Mouse (Mus musculus) intestine, embryonic 16.5 days (tissue): ENCODE results near the gene Nbea. TPM values are rescaled to one million over a fixed set of nuclear protein-coding genes. Genes with fewer than 3 reads are reported as not detected.
"Not testable (repeated sequence)": the region's sequence is repeated elsewhere in the genome, so short reads cannot be mapped to it uniquely, and the experiment has no call there.

Experiments used
- ATAC-seq: fragments of 200-750 bp; cut with Nextera tagmentation; 2 replicates; pipeline ENCODE4 v1.8.0; 2017; ENCODE audit warnings: moderate TSS enrichment, moderate library complexity
- H3K27ac ChIP-seq: fragments of 300-500 bp; sonication (generic); 2 replicates; pipeline ENCODE4 v1.5.1; 2014; ENCODE audit warnings: mild to moderate bottlenecking, low read length
- H3K27me3 ChIP-seq: fragments of 300-500 bp; sonication (generic); replicated peaks from 2 replicates; pipeline ENCODE4 v1.6.1; 2014; ENCODE audit warnings: low read length, control low read depth, mixed read lengths; ENCODE audit not compliant: control insufficient read depth, insufficient read depth
- H3K36me3 ChIP-seq: fragments of 300-500 bp; sonication (generic); 2 replicates; pipeline ENCODE4 v1.6.1; 2014; ENCODE audit warnings: low read length, control low read depth; ENCODE audit not compliant: control insufficient read depth, insufficient read depth
- H3K4me1 ChIP-seq: fragments of 300-500 bp; sonication (generic); 2 replicates; pipeline ENCODE4 v1.6.1; 2014; ENCODE audit warnings: low read length, control low read depth, mixed read lengths; ENCODE audit not compliant: control insufficient read depth, insufficient read depth
- H3K4me2 ChIP-seq: fragments of 300-500 bp; sonication (generic); 2 replicates; pipeline ENCODE4 v1.6.1; 2014; ENCODE audit warnings: low read depth, low read length, control low read depth
- H3K4me3 ChIP-seq: fragments of 300-500 bp; sonication (generic); 2 replicates; pipeline ENCODE4 v1.5.1; 2014; ENCODE audit warnings: mild to moderate bottlenecking, low read length
- H3K9ac ChIP-seq: fragments of 300-500 bp; sonication (generic); 2 replicates; pipeline ENCODE4 v1.6.1; 2014; ENCODE audit warnings: low read depth, low read length
- H3K9me3 ChIP-seq: fragments of 300-500 bp; sonication (generic); 2 replicates; pipeline ENCODE4 v1.6.1; 2016; ENCODE audit warnings: low read length, control low read depth; ENCODE audit not compliant: control insufficient read depth
- WGBS: fragments of 180-500 bp; shearing (Covaris S2); extraction: QIAGEN DNeasy Blood & Tissue Kit; methylation state at CpG from one replicate; pipeline ENCODE4 v1.1.7; 2014; 5-methylcytosine and 5-hydroxymethylcytosine counted together
- polyA plus RNA-seq: library from polyadenylated mRNA; unstranded; fragments of >200 nt; fragmentation: Nextera tagmentation; extraction: Ambion mirVana; gene quantifications from 2 replicates; pipeline ENCODE4 v1.2.1, GENCODE M21; 2015

The Nbea gene
- polyA plus RNA-seq, 1 experiment from 2014 or later = 5.6 TPM

- ATAC-seq = peak; percentile 11; the same call in 1 of the 2 replicates
- Histone ChIP-seq H3K4me2 (no peak overlapping the region), H3K27me3 (no peaks in the 10 kb centered on the region), H3K36me3 (no peaks in the 10 kb centered on the region), H3K4me1 (no peaks in the 10 kb centered on the region), H3K9ac (no peak overlapping the region), H3K9me3 (no peaks in the 10 kb centered on the region), H3K27ac (no peak overlapping the region), H3K4me3 (no peak overlapping the region)
- 72% methylated on average over 4 of the region's 4 CpGs for WGBS
These were observed 531.6 kb downstream of the Nbea start for GRCm38 (mm10) chr3:55651877-55652276.

GRCm38 (mm10) chr3:55649541-55649940, 534.0 kb downstream of the Nbea start:
- H3K36me3 ChIP-seq = no peaks in the 10 kb centered on the region
- no peak overlapping the region for H3K4me2 ChIP-seq
- no peak for ATAC-seq
- WGBS = 68% methylated on average over 5 of the region's 5 CpGs
- H3K27ac ChIP-seq = no peak overlapping the region
- H3K27me3 ChIP-seq = no peaks in the 10 kb centered on the region
- no peak overlapping the region for H3K9ac ChIP-seq
- H3K4me1 ChIP-seq = no peaks in the 10 kb centered on the region
- H3K4me3 ChIP-seq = no peak overlapping the region
- H3K9me3 ChIP-seq = no peaks in the 10 kb centered on the region

GRCm38 (mm10) chr3:55648299-55648698, 535.2 kb downstream of the Nbea start:
- no peaks in the 10 kb centered on the region for H3K27me3 ChIP-seq
- WGBS = 84% methylated on average over 4 of the region's 4 CpGs
- no peak for ATAC-seq

GRCm38 (mm10) chr3:55647176-55647575, 536.3 kb downstream of the Nbea start:
- WGBS = 60% methylated on average over 6 of the region's 6 CpGs
- Histone ChIP-seq H3K36me3 (no peaks in the 10 kb centered on the region), H3K9ac (no peak overlapping the region), H3K4me3 (no peak overlapping the region), H3K4me1 (no peaks in the 10 kb centered on the region), H3K4me2 (no peak overlapping the region), H3K9me3 (no peaks in the 10 kb centered on the region), H3K27me3 (no peaks in the 10 kb centered on the region), H3K27ac (no peak overlapping the region)
- no peak for ATAC-seq

More at GRCm38 (mm10) chr3:55648299-55648698, 535.2 kb downstream of the Nbea start:
- Histone ChIP-seq H3K4me3 (no peak overlapping the region), H3K9ac (no peak overlapping the region), H3K27ac (no peak overlapping the region), H3K9me3 (no peaks in the 10 kb centered on the region), H3K4me2 (no peak overlapping the region), H3K36me3 (no peaks in the 10 kb centered on the region), H3K4me1 (no peaks in the 10 kb centered on the region)

GRCm38 (mm10) chr3:55646437-55646836, 537.1 kb downstream of the Nbea start:
- Histone ChIP-seq H3K9ac (no peak overlapping the region), H3K27ac (no peak overlapping the region)

GRCm38 (mm10) chr3:55644035-55644618, 539.4 kb downstream of the Nbea start:
- H3K27me3 ChIP-seq = no peaks in the 10 kb centered on the region
- H3K9ac ChIP-seq = no peak overlapping the region
- H3K4me2 ChIP-seq = no peak overlapping the region
- H3K4me3 ChIP-seq = no peak overlapping the region
- no peak for ATAC-seq
- no peaks in the 10 kb centered on the region for H3K4me1 ChIP-seq
- H3K27ac ChIP-seq = no peak overlapping the region
- H3K36me3 ChIP-seq = no peaks in the 10 kb centered on the region
- 59% methylated on average over 11 of the region's 11 CpGs for WGBS
- H3K9me3 ChIP-seq = no peaks in the 10 kb centered on the region

More at GRCm38 (mm10) chr3:55646437-55646836, 537.1 kb downstream of the Nbea start:
- no peak overlapping the region for H3K4me2 ChIP-seq
- no peaks in the 10 kb centered on the region for H3K36me3 ChIP-seq
- 77% methylated on average over 3 of the region's 3 CpGs for WGBS
- H3K27me3 ChIP-seq = no peaks in the 10 kb centered on the region
- ATAC-seq = no peak
- H3K9me3 ChIP-seq = no peaks in the 10 kb centered on the region
- no peaks in the 10 kb centered on the region for H3K4me1 ChIP-seq
- no peak overlapping the region for H3K4me3 ChIP-seq

- Histone ChIP-seq H3K36me3 (no peaks in the 10 kb centered on the region), H3K4me2 (no peak overlapping the region), H3K9ac (no peak overlapping the region), H3K4me1 (no peaks in the 10 kb centered on the region), H3K4me3 (no peak overlapping the region), H3K27ac (no peak overlapping the region), H3K9me3 (no peaks in the 10 kb centered on the region), H3K27me3 (no peaks in the 10 kb centered on the region)
- ATAC-seq = no peak
- WGBS = 82% methylated on average over 7 of the region's 7 CpGs
These were observed 545.8 kb downstream of the Nbea start for GRCm38 (mm10) chr3:55637660-55638059.

- WGBS = 39% methylated on average over 8 of the region's 8 CpGs
- Histone ChIP-seq H3K36me3 (no peaks in the 10 kb centered on the region), H3K4me1 (no peaks in the 10 kb centered on the region), H3K27ac (no peak overlapping the region), H3K9ac (no peak overlapping the region), H3K4me3 (no peak overlapping the region), H3K27me3 (no peaks in the 10 kb centered on the region), H3K4me2 (no peak overlapping the region), H3K9me3 (no peaks in the 10 kb centered on the region)
- ATAC-seq = no peak
These were observed 547.8 kb downstream of the Nbea start for GRCm38 (mm10) chr3:55635542-55636172.

GRCm38 (mm10) chr3:55627054-55627453, 556.4 kb downstream of the Nbea start:
- no peaks in the 10 kb centered on the region for H3K36me3 ChIP-seq
- H3K27me3 ChIP-seq = no peaks in the 10 kb centered on the region
- 73% methylated on average over 4 of the region's 4 CpGs for WGBS
- no peaks in the 10 kb centered on the region for H3K9me3 ChIP-seq
- H3K4me3 ChIP-seq = no peak overlapping the region
- H3K4me1 ChIP-seq = no peaks in the 10 kb centered on the region
- H3K27ac ChIP-seq = no peak overlapping the region
- no peak overlapping the region for H3K4me2 ChIP-seq
- no peak for ATAC-seq
- H3K9ac ChIP-seq = no peak overlapping the region

GRCm38 (mm10) chr3:55621958-55622357, 561.5 kb downstream of the Nbea start:
- not testable (repeated sequence) for H3K27ac ChIP-seq, H3K4me1 ChIP-seq, H3K4me2 ChIP-seq, H3K4me3 ChIP-seq, H3K36me3 ChIP-seq, H3K9ac ChIP-seq, ATAC-seq, H3K9me3 ChIP-seq, H3K27me3 ChIP-seq
- WGBS = 93% methylated on average over 3 of the region's 3 CpGs
